Mouse (Mus musculus) gastrocnemius, postnatal 14 days (tissue): ENCODE measurements at regions not wholly inside any gene's neighbourhood (a gene's known extent, or its start where the extent isn't known, plus 50 kb on each side); places are given as distances from the start of the nearest gene placed in this dataset.

ENCODE experiments used
- DNase-seq: peaks from one replicate; pipeline ENCODE4 v3.0.0; 2021; ENCODE audit warnings: mixed read lengths
- intact Hi-C: fragments of 180-260 bp; cut with DNase I; formaldehyde crosslinking; loops from one replicate; pipeline ENCODE4 v1.15.1; 2025; ENCODE audit warnings: low total_unique reads

DNA sequence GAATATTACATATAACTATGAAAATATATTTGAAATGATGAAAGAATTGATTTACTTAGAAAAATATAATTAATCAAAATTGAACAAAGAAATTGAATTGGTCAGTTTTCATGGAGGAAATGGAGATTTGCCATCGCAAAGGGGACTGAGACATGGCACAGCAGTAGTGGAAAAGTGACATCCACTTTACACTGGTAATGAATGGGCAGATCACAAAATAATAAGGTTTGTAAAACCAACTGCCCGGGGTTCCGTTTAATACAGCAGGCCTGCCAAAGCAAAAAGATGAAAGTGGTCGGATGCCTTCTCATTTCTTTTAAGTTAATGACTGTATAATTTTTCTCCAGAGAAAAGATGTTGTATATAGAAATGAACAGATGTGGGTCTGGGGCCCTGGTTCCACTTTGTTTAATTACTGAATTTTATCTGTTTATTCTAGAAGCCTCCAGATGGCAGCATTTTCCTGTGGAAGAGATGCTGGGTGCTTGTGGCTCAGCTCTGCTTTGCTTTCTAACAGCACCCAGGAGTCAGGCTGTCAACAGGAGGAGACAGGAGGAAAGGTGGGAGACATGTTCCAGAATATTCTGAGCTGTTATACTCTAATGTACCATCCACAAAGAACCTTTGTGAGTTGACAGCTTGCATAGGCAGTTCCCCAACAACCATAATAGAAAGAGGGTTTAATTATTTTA is 75.6 kb upstream of the Fbxl17 start:
- peak; percentile 13 for DNase-seq
- intact Hi-C loops, result no loop called here

DNA sequence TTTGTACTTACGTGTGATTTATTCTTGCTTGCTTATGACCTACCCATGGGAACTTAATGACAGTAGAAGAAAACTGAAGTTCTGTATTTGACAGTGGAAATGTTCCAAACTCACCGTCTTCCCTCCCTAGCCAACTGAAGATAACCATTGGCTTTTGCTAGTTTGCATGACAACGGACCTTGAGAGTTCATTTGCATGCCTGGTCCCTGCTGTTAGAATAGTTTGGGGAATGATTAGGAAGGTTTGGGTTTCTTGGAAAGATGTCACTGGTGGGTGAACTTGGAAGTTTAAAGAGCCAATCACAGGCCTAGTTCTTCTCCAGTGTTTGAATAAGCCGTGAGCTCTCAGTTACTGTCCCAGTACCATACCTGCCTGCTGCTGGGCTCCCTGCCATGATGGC is 83.1 kb upstream of the Fbxl17 start:
- intact Hi-C loops, result no loop called here
- no peak for DNase-seq

DNA sequence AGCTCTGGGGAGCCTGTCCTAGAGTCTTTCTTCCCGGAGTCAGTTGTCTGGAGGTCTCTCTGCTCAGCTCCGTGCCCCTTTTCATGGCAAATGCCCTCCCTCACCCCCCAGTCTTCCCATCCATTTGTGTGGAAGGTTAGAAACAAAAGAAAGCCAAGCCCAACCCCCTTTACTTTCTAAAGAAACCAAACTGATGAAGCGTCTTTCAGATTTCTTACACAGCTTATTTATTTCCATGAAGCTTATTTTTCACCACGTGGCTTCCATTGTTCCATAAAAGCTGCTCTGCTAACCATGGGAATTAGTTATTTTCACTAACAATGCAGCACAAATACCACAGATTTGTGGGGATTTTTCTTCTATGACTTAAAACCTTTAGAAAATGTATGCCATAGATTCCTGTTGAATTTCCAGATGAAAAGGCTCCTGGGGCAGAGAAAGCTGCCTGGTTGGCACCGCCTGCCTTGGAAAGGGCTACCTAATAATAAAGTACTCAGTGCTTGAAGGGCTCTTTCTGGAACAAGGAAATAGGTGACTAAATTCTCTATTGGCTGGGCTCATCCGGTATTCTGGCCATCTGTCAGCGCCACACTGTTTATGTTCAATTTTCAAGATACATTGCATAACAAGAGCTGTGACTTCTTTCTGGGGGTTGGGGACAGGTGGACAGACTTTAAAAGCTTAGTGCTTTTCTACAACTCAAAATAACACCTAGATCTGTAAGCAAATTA is 107.4 kb upstream of the Fbxl17 start:
- intact Hi-C loops, result no loop called here
- no peak for DNase-seq

DNA sequence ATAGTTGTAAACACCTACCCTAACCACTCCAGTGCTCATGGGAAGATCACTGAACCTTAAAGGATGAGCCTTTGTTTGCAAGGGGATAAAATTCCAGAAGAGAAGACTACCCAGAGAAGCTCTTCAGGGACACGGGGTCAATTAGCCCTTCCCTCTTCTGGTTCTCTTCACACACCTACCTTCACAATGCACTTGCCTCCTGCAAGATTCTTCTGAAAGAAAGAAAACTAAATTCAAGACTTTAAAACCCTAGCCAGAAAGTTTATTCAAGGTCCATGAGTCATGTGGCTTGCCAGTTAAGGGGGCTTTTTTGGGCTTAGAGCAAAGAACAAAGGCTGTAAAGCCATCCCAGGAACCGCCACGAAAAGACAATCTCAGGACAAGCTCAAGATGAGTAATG is 122.9 kb upstream of the Fbxl17 start:
- DNase-seq, result no peak
- intact Hi-C loops, result no loop called here

DNA sequence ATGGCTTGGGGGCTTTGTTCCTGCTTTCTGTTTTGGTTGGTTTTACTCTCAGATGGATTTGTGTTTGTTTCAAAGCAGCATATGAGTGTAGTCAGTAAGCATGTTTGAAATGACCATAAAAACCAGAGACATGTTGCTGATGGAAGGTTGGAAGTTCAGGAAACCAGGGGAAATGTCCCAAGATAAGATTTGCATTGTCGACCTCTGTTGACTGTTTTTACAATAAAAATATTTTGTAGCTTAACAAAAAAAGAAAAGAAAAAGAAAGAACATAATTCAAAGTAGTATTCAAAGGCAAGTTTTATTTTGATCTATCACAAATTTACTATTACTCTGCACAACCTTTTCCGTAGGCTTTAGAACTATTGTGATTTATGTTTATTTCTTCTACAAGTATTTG is 137.8 kb upstream of the Fbxl17 start:
- intact Hi-C loops, result no loop called here
- no peak for DNase-seq

DNA sequence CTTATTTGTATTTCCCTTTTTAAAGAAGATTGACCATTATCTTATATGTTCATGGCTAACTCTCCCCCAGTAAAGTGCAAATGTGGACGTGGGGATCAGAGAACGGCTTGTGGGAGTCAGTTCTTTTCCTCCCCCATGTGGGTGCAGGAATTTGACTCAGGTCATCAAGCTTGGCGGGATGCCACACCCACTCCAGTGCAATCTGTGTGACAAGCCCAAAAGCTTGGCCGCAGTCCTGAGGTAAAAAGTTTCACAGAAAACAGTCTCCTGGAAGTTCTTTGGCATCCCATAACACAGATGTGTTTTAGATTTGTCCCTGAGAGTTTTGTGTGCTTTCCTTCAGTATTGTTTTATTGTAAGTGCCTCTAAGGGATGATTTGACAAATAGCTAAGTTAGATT is 144.6 kb upstream of the Fbxl17 start:
- DNase-seq, result peak; percentile 69
- intact Hi-C loops, result no loop called here

DNA sequence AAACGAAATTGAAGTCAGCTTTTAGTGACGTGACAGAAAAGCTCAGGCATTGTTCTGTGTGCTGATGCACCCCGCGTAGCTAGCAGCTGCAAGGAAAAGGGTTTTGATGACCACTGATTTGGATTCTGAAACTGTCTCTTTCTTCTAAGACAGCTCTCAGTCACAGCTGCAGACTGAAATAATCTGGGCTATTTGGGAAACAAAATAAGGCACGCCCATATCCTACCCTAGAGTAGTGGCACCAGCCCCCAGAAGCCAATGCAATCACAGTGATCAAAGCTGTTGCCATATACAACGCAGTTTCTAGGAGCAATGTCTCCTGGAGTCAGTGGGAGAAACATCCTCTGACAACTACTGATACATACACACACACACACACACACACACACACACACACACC is 157.9 kb upstream of the Fbxl17 start:
- no peak for DNase-seq
- intact Hi-C loops, result no loop called here

DNA sequence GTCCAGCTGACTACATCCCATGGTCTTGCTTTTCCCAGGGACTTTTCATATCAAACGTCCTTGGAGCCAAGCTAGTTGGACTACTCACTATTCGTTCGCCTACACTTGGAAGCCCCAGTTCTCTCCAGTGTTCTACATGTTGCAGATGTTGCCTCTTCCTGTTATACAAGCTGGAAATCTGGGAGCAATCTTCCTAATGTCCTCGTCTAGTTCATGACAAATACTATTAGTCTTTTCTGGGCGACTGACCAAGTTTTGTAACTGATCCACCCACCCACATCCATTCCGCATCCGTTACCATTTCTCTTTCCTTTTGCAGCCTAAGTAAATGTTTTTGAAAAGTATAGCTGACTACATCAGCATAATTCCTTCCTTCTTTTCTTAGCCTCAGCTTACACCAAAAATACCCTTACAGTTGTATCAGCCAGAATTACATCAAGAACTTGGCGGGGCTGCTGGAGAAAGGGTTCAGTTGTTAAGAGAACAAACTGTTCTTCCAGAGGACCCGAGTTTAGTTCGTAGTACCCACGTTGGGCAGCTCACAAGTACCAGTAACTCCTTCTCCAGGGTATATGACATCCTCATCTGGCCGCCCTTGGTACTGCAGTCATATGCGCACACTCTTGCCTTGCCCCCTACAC is 161.1 kb upstream of the Fbxl17 start:
- peak; percentile 43 for DNase-seq
- intact Hi-C loops, result no loop called here

DNA sequence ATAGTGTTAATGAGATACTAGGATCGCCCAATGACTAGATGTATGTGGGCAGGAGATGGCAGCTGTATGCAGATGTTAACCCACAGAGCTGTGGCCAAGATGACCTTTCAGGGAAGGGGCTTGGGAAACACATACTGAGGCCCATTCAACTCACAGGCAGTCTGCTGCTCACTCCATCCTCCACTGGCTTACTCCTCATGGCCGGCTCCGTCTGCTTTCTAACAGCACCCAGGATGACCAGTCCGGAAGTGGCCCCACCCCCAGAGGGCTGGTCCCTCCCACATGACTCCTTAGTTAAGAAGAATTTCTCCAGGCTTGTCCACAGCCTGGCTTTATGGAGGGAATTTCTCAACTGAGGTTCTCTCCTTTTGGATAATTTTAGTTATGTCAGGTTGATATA is 161.8 kb upstream of the Fbxl17 start:
- intact Hi-C loops, result no loop called here

DNA sequence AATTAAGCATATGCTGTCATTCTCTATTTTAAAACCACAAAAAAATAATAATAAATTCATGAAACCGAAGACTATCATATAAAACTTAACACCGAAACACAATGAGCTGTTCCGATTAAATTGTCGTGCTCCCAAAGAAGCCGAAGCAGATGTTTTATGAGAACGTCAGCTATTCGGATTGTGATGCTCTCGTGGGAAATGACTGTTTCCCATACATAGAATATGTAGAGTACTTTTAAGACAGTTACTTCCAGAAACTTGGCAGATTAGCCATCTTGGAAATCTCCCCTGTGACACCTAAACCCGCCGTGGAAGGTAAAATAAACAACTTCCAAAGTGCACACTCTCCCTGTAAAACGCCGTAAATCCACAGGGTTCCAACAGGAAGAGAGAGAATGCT is 162.4 kb upstream of the Fbxl17 start:
- intact Hi-C loops, result no loop called here
- no peak for DNase-seq

More for the DNA sequence above, 161.8 kb upstream of the Fbxl17 start:
- DNase-seq, result peak; percentile 67

DNA sequence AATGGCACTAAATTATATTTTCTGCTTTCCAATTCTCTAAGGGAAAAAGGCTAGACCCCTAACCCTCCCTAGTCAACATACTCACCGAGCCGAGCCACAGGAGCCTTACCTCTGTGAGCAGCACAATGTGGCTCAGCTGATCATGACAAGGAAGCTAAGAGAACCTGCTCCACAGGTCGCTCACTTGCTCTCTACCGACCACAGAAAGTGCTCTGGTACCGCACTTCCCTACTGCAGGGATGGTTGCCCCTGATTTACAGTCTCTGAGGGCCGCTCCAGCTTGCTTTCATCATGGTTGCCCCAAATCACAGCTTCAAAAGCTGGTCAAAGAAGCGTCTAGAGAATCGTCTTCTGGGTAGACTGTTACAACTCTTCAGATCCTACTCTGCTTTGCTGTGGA is 177.0 kb upstream of the Fbxl17 start:
- intact Hi-C loops, result no loop called here
- no peak for DNase-seq

DNA sequence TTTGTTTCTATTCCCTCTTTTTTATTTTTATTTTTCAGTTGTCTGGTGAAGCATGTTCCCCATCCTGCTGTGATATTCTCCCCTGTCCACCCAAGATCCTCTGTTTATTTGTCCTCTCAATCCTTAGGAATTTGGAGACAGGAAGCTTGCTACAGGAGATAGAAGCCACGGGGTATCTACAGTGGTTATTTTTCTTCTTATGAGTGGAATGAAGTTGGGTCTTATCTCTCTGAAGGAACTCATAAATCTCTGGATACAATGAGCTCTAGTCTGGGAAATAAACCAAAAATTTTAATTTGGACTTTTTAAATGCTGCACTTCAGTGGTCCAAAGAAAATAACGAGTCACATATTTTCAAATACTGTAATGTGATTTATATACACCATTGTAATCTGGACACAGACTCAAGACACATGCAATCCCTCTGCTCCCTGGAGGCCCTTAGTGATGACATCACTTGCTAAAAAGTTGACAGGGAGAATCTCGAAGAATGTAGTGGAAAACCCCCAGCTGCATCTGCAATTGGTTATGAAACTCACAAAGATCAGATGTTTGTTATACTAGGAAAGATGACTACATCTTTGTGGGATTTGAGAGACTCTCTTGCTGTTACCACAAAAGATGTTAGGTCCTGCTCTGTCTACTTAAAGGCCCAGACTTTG is 178.3 kb upstream of the Fbxl17 start:
- DNase-seq, result peak; percentile 53
- intact Hi-C loops, result no loop called here

DNA sequence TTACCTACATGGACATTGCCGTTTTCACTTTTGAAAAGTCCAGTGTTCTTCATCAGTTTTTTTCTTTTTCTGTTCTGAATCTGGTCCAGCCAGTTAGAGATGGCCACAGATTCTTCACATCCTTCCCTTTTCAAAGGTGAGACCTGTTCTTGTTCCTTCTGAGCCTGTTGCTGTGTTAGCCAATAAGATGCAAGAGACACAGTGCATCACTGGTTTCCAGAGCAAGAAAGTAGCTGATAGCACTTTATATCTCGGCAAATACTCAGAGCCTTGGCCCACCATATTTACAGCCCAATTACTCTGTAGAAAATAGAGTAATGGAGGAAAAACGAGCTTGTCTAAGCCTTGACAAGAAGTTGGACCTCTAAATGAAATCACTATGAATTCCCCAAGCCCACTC is 180.7 kb upstream of the Fbxl17 start:
- no peak for DNase-seq
- intact Hi-C loops, result no loop called here

DNA sequence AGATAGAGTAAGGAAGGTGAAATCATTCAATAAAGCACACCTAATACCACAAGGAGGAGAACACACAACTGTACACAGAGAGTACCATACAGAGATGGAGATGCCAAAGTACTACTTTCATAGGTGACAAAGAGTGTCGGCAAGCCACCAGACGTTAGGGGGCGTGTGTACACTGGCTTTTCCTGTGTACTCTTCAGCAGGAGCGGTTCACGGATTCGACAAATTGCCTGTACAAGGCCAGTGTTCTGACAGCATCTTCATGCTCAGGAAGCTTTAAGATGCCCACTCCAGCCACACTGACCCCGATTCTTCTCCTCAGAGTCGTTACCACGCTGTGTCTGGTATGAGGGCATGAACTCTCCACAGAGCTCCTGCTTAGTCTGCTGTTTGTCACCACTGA is 179.5 kb upstream of the Fer start:
- intact Hi-C loops, result no loop called here
- DNase-seq, result no peak

DNA sequence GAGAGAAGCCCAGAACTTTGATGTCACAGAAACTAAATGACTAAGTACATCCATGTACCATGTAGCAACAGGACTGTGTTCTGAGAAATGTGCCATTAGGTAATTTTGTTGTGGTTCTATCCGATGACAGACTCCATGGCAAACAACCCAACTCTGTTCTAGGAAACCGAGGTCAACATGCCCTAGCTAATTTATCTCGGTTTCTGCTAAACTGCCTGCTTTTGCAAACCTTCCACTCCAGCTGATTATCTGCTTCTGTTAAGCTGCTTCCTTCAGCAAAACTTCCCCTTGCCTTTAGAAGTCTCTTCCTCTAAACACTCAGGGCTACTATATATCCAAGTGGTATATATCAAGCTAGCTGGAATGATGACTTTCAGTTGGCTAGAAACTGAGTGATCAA is 178.8 kb upstream of the Fer start:
- intact Hi-C loops, result no loop called here
- no peak for DNase-seq

DNA sequence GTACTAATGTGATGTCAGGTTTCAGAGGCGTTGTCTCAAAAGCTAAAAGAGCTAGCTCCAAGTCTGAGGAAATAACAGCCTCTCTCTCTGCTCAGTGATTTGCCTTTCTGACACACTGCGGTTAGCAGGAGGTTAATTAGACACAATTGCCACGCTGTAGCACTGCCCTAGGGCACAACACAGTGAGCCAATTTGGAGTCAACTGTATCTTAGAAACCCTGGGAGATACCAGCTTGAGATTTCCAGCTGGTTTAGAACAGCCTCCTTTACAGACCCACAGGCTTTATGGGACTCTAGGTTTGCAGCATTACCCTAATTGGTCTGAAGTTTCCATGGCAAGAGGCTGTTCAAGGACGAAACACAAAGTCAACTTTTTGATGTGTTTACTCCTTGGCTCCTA is 176.9 kb upstream of the Fer start:
- intact Hi-C loops, result no loop called here

DNA sequence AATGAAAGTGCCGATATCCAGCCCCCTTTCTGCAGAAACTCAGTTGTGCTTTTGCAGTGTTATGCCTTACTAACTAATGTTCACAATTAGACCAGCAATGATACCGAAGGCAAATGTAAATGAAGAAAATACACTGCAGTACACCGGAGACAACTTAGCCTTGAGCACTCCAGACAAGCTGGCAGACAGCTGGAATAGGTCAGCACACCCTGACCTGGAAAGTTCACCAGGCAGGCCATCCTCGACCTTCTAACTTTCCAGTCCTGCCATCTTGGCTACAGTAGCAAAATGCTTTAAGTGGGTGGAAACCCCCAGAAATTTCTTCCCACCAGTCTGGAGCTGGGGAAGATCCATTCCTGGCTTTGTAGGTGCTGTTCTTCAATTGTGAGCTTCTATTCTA is 176.5 kb upstream of the Fer start:
- intact Hi-C loops, result no loop called here
- no peak for DNase-seq

More for the DNA sequence above, 176.9 kb upstream of the Fer start:
- DNase-seq, result no peak

DNA sequence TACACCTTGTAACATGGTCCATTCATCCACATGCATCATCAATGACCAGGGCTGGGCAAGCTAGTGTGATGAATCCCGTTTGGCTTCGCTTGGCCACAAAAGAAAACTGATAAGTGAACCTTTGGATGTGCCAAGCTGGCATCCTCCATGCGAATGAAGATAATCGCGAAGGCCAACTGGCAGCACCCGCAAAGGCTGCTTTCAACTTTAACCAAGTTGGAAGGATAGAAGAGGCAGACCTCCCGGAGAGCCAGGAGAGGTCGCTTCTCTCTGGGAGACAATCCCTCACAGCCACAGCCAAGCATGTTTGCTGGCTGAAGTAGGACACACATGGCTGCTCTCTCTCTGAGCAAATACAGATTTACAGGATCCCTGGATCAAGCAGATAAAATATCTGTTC is 173.6 kb upstream of the Fer start:
- peak; percentile 50 for DNase-seq
- intact Hi-C loops, result no loop called here

DNA sequence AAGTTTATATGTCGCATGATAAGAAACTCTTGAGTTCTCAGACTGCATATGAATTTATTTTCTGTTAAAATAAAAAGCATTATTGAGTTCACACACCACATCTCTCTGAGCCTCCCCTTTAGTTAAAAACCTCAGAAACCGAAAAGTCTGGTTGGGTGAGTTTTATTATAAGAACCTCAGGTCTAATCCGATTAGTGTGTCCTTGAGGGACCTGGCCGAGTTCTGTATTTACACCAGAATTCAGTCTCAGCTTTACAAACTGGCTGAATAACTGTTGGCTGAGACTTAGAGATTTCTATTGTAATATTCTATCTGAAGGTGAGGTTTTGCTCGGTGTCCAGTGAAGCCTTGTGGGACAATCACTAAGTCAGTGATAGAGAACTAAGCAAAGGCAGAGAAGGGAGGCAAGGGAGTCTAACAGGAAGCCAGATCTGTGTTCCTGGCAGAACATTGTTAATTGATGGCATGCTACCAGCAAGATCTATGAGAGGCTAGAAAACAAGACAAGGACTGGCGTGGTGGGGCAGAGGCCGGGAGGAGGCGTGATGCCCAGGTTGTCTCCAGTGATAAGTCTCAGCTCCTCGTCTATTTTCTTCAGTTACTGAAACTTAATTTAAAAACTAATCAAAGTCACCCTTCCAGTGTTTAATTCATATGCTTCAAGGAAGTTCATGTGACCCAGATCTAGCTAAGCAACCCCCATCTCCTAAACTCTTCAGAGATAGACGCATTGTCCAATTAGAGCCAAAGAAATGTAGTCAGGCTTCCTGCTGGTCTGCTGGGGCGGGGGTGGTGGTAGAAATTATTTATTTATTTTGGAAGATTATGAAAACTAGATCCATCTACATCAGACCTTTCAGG is 171.8 kb upstream of the Fer start:
- intact Hi-C loops, result no loop called here
- no peak for DNase-seq

DNA sequence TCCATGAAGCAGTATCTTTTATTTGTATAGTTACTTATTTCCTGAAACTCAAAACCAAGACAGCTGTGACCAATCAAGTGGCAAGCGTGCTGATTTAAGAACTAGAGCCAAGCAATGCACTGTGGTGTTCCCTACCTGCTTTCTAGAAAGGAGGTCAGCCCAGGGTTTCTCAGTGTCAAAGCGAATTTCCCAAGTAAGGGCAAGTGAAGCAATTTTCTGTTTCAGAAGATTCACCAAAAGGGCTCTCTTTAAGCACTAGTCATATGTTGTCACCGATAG is 171.2 kb upstream of the Fer start:
- intact Hi-C loops, result no loop called here
- DNase-seq, result no peak
